Mouse (Mus musculus) large intestine, adult 2 months (tissue): ENCODE results near the gene Zbtb8a. TPM values are rescaled to one million over a fixed set of nuclear protein-coding genes. Genes with fewer than 3 reads are reported as not detected.

Source experiments
- DNase-seq: peaks from one replicate; pipeline ENCODE4 v3.0.0-alpha.2; 2012; ENCODE audit warnings: low read depth, low spot score
- WGBS: fragments of 180-500 bp; shearing (Covaris S2); methylation state at CpG from one replicate; pipeline ENCODE4 v1.1.7; 2018; 5-methylcytosine and 5-hydroxymethylcytosine counted together
- polyA plus RNA-seq: library from polyadenylated mRNA; depleted of rRNA; stranded (reverse); fragments of >200 nt; gene quantifications from 2 replicates; pipeline ENCODE4 v1.2.3, GENCODE M21; 2012; rRNA removed

The Zbtb8a gene
- polyA plus RNA-seq, 1 experiment, result 10.6 TPM

DNA sequence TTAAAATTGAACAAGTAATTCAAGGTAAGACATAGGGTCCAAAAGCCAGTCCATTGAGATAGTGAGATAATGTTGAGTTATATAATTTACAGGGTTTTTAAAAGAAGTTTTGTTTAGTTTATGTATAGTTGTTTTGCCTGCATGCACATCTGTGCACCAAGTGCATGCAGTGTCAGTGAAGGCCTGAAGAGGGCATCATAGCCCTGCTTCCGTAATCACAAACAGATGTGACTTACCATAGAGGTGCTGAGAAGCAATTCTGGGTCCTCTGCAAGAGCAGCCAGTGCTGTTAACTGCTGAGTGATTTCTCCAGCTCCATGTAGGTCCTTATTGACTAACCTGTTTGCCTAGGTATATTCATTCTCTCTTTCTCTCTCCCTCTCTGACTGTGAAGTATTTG, 36.0 kb downstream of the Zbtb8a start:
- no peak for DNase-seq
- 96% methylated on average over 1 of the region's 1 CpGs for WGBS

DNA sequence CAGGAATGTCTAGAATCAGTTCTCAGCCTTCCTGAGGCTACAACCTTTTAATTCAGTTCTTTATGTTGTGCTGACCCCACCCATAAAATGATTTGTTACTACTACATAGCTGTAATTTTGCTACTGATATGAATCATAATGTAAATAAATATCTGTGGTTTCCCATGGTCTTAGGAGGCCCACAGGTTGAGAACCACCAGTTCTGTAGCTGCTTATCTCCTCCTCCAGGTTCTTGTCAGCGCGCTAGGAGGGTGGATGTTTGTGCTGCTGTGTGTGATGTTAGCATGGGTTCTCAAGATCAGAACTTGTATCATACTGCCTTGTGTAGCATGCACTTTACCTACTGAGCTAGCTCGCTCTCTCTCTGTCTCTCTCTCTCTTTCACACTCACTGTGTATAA, 38.2 kb downstream of the Zbtb8a start:
- no peak for DNase-seq
- 66% methylated on average over 3 of the region's 3 CpGs for WGBS

DNA sequence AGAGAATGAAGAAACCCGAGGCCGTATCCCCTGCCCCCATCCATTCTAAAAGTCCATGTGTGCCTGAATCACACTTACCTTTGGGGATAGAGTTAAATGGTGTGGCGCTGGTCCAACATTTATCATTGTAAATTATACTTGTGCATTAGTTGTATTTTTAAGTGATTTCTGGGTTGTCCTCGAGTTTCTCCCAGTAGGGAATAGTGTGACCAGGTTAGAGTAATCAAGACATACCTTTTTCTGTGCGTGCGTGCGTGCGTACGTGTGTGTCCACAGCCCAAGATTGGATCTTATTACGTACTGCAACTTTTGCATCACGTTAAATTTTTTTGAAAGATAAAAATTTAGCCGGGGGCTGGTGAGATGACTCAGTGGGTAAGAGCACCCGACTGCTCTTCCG, 41.6 kb downstream of the Zbtb8a start:
- 28% methylated on average over 14 of the region's 14 CpGs for WGBS
- DNase-seq, result peak; percentile 4

DNA sequence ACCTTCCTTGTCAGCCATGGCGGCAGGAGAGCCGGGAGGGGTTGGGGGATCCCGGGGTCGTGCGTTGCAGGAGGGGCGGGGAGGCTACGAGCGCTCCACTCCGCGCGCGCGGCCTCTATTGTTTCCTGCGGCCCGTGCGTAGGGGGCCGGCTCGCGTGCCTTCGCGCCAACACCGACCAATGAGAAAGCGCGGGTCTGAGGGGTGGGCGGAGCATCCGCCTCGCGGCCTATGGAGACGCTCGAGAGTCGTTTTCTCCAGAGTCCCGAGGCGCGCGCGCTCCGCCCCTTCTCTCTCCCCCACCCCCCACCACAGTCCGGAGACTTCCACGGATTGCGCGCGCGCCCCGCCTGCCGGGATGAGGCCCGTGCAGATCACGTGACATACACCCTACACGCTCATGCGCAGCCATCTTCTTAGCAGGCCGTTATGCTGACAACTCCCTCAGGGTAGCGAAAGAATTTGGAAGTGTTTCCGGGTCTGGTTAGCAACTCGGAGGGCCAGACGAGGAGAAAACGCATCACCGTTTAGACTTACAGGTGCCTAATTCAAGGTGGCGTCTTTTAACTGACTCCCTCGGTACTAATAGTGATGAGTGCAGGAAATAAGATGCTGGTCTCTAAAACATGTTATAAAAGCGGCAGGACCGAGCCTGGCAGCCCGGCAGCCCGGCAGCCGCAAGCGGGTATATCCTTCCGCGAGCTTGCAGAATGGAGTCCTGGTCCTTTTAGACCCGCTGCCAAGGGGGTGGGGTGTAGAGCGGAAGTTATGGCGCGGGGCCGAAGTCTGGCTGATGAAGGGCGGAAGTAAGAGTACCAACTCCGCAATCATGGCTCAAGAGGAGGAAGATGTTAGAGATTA, 42.5 kb downstream of the Zbtb8a start, which contains the start of the genes Rbbp4 and Zbtb8os:
Gene Rbbp4 (minus strand): TSS at position 155 of the 859 bp plus-strand sequence.
Gene Zbtb8os (plus strand): TSS at position 480 of the 859 bp plus-strand sequence.
- 2% methylated on average over 72 of the region's 73 CpGs for WGBS
- DNase-seq, result peak; percentile 91

DNA sequence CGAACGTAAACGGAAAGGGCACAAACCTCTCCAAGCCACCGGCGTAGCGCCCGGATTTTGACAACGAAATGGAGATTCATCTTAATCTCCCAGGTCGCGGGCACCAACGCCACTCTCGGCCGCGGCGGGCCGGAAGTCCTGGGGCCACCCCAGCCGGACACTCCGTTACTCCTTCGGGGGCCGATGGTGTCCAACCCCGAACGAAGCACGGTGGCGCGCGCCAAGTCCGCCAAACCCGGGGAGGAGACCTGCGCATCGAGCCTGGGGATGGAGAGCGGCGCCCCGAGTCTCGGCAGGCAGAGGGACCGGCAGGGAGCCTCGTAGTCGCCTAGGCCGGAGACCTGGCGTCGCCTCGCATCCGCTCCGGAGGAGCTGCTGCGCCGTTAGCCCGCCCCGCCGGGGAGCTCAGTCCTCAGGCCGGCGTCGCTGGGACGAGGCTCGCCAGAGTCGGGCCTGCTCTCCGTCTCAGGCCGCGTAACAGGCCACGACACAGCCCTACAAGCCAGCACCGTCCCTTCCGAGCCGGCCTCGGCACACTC, 43.2 kb downstream of the Zbtb8a start:
- peak; percentile 7 for DNase-seq
- under 1% methylated on average over 62 of the region's 62 CpGs for WGBS

DNA sequence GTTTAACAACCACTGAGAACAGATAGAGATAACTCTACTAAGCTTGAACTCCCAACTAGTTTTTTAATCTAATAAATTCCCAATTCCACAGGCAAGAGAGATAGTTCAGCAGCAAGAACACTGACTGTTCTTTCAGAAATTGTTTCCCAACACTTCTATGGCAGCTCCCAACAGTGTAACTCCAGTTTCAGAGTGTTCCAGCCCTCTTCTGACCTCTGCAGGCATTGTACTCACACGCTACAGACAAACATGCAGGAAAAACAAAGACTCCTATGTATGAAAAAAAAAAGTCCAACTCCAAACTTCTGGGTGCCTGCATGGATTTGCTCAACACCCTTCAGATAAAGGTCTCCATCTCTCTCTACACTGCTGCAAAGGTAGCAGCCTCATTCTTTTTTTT, 45.1 kb downstream of the Zbtb8a start:
- DNase-seq, result no peak
- 20% methylated on average over 1 of the region's 1 CpGs for WGBS

DNA sequence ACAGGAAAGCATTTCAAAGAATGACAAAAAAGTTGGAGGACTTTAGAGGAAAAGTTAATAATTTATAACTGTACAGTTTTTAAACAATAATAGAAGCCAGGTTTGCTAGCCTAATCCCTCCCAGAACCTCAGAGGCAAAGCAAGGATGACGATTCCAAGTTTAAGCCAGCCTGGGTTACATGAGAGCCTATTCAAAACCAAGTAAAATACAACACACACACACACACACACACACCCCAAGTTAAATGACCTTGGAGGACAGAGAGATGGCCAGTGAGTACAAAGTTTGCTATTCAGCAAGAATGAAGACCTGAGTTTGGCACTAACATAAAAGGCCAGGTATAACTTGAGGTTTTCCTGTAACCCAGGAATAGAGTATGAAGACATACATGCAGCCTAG, 51.7 kb downstream of the Zbtb8a start:
- no peak for DNase-seq
- 34% methylated on average over 1 of the region's 1 CpGs for WGBS

DNA sequence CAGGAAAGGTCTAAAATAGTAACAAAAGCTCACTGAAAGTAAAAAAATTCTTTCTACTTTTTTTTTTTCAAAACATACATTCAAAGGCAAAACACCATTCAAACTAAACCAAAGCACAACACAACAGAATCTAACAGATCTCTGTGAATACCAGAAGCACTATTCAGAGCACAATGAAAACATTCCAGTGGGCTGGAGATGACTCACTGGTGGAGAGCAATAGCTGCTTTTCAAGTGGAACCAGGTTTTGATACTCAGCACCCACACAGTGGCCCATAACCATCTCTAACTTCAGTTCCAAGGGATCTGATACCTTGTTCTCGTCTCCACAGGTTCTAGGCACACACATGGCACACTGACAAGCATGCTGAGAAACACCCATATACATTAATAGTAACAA, 53.2 kb downstream of the Zbtb8a start:
- WGBS, result 54% methylated on average over 1 of the region's 1 CpGs
- no peak for DNase-seq

DNA sequence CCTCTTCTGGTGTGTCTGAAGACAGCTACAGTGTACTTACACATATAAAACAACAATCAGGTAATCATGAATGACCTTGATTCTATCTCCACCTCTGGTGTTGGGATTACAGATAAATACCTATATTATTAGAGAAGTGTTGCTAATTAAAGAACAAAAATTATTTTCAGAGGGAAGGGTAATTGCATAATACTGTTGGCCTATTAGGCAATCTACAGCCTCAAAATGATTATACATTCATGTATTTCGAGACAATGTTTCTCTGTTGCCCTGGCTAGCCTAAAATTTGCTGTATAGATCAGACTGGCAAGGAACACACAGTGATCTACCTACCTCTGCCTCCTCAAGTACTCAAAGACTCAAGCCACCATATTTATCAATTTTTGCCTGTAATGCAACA, 54.4 kb downstream of the Zbtb8a start:
- no peak for DNase-seq
- WGBS, result 77% methylated on average over 1 of the region's 1 CpGs

DNA sequence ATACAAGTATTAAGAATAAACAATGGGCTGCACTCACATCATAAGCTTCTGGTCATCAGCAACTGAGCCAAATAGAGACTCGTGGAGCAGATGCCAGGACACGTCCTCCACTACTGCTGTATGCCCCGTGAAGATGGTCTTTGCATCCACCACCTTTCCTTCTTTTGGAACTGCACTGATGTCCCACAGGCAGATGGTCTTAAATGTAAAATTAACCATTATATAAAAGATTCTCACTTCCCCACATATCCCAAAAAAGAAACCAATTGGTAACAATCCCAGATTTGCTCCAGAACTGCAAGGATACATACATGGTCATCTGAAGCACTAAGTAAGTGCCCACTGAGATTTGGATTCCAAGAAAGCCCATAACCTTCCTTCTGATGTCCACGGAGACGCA, 55.9 kb downstream of the Zbtb8a start:
- 87% methylated on average over 5 of the region's 5 CpGs for WGBS
- DNase-seq, result no peak

DNA sequence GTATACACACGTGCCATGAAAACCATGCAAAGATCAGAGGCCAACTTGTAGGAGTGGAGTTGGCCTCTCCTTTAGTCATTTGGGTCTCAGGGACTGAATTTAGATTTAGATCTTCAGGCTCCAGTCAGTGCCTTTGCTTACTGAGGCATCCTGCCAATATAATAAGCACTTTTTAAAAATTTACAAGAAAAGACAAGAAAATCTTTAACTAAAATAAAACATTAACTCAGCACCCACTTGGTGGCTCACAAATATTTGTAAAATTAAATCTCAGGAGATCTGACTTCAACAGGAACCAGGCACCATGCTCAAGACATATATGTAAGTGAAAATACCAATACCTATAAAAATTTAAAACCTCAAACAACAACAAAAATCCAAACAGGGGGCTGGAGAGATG, 57.0 kb downstream of the Zbtb8a start:
- 48% methylated on average over 1 of the region's 1 CpGs for WGBS
- DNase-seq, result no peak

DNA sequence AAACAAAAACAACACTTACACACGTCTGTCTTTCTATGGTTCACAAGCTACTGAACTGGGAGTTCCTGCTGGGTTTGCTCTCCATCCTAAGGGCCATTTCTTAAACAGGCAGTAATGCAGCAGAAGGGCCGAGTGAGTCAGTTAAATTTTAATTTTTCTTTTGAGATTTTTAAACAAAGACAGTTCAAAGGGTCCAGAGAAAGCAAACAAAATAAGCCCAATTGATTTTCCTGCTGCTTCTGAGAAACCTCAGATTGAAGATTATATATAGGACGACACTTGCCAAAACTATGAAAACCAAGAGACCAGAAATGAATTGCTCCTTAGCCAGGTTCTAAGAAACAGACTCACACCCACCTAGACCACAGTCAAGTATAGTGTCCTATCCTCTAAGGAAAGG, 64.0 kb downstream of the Zbtb8a start:
- WGBS, result 45% methylated on average over 3 of the region's 3 CpGs
- no peak for DNase-seq

DNA sequence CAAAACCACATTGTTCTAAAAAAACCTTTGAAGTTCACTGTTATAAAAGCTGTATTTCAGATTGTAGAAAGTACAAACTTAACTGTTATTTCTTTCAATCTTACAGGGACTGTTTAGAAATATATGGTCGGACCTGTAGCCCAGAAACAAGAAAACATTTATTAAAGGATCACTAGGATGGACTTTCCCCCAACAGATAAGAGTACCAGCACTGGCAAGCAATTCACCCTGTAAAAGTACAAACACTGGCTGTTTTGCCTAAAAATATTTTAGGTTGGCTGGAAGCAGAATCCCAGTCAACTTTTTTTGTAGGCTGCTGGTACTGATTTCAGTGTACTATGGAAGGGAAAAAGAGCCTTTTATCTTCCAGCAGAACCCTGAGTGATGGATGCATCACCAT, 70.0 kb downstream of the Zbtb8a start:
- DNase-seq, result no peak
- WGBS, result 47% methylated on average over 1 of the region's 1 CpGs

DNA sequence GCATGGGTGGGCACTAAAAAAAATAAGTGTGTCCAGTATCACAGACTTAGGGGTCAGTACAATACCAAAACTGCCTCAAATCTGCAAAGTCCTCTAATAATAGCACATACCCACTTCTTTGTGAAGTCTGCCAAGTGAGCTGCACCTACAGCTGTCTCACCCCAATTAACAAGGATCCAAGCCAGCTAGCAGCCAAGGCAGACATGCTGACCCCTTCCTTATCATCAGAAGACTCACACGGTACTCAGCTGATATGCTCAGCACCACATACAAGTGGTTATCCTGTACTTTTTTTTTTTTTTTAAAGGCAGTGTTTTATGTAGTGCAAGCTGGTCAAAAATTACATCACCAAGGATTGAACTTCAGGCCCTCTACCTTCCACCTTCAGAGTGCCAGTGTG, 73.6 kb downstream of the Zbtb8a start:
- 47% methylated on average over 1 of the region's 1 CpGs for WGBS
- no peak for DNase-seq

DNA sequence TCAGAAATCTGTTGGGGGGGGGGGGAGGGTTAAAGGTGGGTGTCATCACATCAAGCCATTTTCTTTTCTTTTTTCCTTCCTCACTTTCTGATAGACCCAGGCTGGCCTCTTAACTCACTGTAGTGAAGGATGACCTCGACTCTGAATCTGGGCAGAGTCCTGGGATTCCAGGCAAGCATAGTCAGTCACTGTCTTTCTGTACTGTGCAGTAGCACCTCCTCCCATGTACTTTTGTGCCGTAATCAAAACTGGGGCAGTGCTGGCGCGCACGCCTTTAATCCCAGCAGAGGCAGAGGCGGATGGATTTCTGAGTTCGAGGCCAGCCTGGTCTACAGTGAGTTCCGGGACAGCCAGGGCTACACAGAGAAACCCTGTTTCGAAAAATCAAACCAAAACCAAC, 74.1 kb downstream of the Zbtb8a start:
- no peak for DNase-seq
- WGBS, result 76% methylated on average over 9 of the region's 9 CpGs

Other genes starting within 250 kb of the Zbtb8a start
- gene Fndc5, start 241.1 kb downstream of the Zbtb8a start, polyA plus RNA-seq, result 0.53 and 0.74 TPM in 2 replicates
- gene S100pbp, start 188.4 kb downstream of the Zbtb8a start, polyA plus RNA-seq, result 4.8 and 8.2 TPM in 2 replicates
- 15.6 and 18.4 TPM in 2 replicates for gene Yars, start 188.4 kb downstream of the Zbtb8a start, polyA plus RNA-seq
- 92.7 and 138 TPM in 2 replicates for gene C77080, start 116.7 kb downstream of the Zbtb8a start, polyA plus RNA-seq
- gene Sync, start 90.5 kb downstream of the Zbtb8a start, polyA plus RNA-seq, result 0.92 and 1.1 TPM in 2 replicates
- gene Rbbp4, start 42.7 kb downstream of the Zbtb8a start, polyA plus RNA-seq, result 27.1 and 29.3 TPM in 2 replicates
- gene Zbtb8os, start 42.4 kb downstream of the Zbtb8a start, polyA plus RNA-seq, result 23.1 and 24.9 TPM in 2 replicates
- 0.02 TPM in 1 of 2 replicates, not detected in the other for gene Zbtb8b, start 62.7 kb upstream of the Zbtb8a start, polyA plus RNA-seq
- 22.8 and 26.3 TPM in 2 replicates for gene Bsdc1, start 83.5 kb upstream of the Zbtb8a start, polyA plus RNA-seq
- gene Tssk3, start 112.9 kb upstream of the Zbtb8a start, polyA plus RNA-seq, result not detected in 2 replicates
- 0.17 TPM in 1 of 2 replicates, not detected in the other for gene Fam229a, start 113.1 kb upstream of the Zbtb8a start, polyA plus RNA-seq
- gene Marcksl1, start 135.5 kb upstream of the Zbtb8a start, polyA plus RNA-seq, result 29.3 and 50.1 TPM in 2 replicates
- gene Hdac1, start 164.6 kb upstream of the Zbtb8a start, polyA plus RNA-seq, result 56.6 and 67.3 TPM in 2 replicates
- 20.6 TPM in 2 replicates for gene Lck, start 195.5 kb upstream of the Zbtb8a start, polyA plus RNA-seq
- 0.57 and 0.71 TPM in 2 replicates for gene Fam167b, start 200.4 kb upstream of the Zbtb8a start, polyA plus RNA-seq
- 325 and 337 TPM in 2 replicates for gene Eif3i, start 222.5 kb upstream of the Zbtb8a start, polyA plus RNA-seq
- 113 and 137 TPM in 2 replicates for gene Tmem234, start 222.6 kb upstream of the Zbtb8a start, polyA plus RNA-seq
- gene Dcdc2b, start 236.1 kb upstream of the Zbtb8a start, polyA plus RNA-seq, result 0.99 and 1.1 TPM in 2 replicates
- 19.2 and 21.1 TPM in 2 replicates for gene Iqcc, start 241.0 kb upstream of the Zbtb8a start, polyA plus RNA-seq
- gene Ccdc28b, start 245.8 kb upstream of the Zbtb8a start, polyA plus RNA-seq, result 9.4 and 12.3 TPM in 2 replicates